Mouse (Mus musculus) kidney, postnatal 0 days (tissue): ENCODE measurements at regions not wholly inside any gene's neighbourhood (a gene's known extent, or its start where the extent isn't known, plus 50 kb on each side); places are given as distances from the start of the nearest gene placed in this dataset.

Source experiments
- ATAC-seq: fragments of 200-750 bp; cut with Nextera tagmentation; replicated peaks from 2 replicates; pipeline ENCODE4 v1.8.0; 2017; ENCODE audit warnings: low read depth, moderate number of reproducible peaks, moderate TSS enrichment, moderate library complexity; ENCODE audit not compliant: low FRiP score
- DNase-seq: peaks from one replicate; pipeline ENCODE4 v3.0.0-alpha.2; 2016; ENCODE audit warnings: low spot score
- H3K27ac ChIP-seq: fragments of 300-500 bp; sonication (generic); 2 replicates; pipeline ENCODE4 v1.5.1; 2014; ENCODE audit warnings: mild to moderate bottlenecking
- H3K27me3 ChIP-seq: fragments of 300-500 bp; sonication (generic); 2 replicates; pipeline ENCODE4 v1.6.1; 2014; ENCODE audit warnings: low read length, mixed read lengths; ENCODE audit not compliant: insufficient read depth
- H3K36me3 ChIP-seq: fragments of 300-500 bp; sonication (generic); 2 replicates; pipeline ENCODE4 v1.6.1; 2014; ENCODE audit warnings: low read length, mixed read lengths; ENCODE audit not compliant: insufficient read depth
- H3K4me1 ChIP-seq: fragments of 300-500 bp; sonication (generic); replicated peaks from 2 replicates; pipeline ENCODE4 v1.6.1; 2014; ENCODE audit warnings: antibody characterized with exemption, low read length, mixed read lengths; ENCODE audit not compliant: insufficient read depth
- H3K4me2 ChIP-seq: fragments of 300-500 bp; sonication (generic); 2 replicates; pipeline ENCODE4 v1.6.1; 2014; ENCODE audit warnings: mild to moderate bottlenecking, low read length, moderate library complexity, mixed read lengths
- H3K4me3 ChIP-seq: fragments of 300-500 bp; sonication (generic); replicated peaks from 2 replicates; pipeline ENCODE4 v1.5.1; 2014; ENCODE audit warnings: low read depth, low read length
- H3K9ac ChIP-seq: fragments of 300-500 bp; sonication (generic); 2 replicates; pipeline ENCODE4 v1.6.1; 2014; ENCODE audit warnings: low read depth, low read length
- H3K9me3 ChIP-seq: fragments of 300-500 bp; sonication (generic); replicated peaks from 2 replicates; pipeline ENCODE4 v1.6.1; 2016; ENCODE audit warnings: low read length, inconsistent platforms, mixed read lengths
- CTCF ChIP-seq: IDR thresholded peaks from 2 replicates; pipeline ENCODE4 v1.5.1; 2016; ENCODE audit warnings: antibody characterized with exemption, low read depth, mild to moderate bottlenecking, moderate library complexity
- WGBS: fragments of 180-500 bp; shearing (Covaris S2); extraction: QIAGEN DNeasy Blood & Tissue Kit; methylation state at CpG from one replicate; pipeline ENCODE4 v1.1.7; 2014; 5-methylcytosine and 5-hydroxymethylcytosine counted together

DNA sequence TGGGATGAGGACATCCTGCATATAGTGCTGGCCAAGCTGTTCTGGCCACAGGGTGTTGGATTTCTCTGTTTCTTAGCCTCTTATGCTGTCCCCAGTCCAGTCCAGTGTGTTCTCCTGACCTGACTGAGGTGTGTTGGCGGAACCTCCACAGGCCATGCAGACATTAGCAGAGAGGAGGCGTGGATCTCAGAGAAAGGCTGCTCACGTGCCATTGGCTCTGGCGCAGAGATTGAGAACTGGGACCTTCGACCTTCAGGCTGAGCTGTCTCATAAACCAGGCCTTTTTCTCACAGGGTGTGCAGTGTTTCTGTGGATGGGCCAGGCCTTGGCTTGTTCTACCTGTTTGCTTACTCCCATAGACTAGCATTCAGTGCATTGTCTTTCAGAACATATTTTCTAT, 66.3 kb upstream of the Cnih3 start:
- Histone ChIP-seq H3K36me3 (no peaks in the 10 kb centered on the region), H3K9me3 (no peaks in the 10 kb centered on the region), H3K27me3 (no peaks in the 10 kb centered on the region), H3K4me3 (no peak overlapping the region), H3K27ac (no peak overlapping the region), H3K9ac (no peak overlapping the region), H3K4me2 (no peak overlapping the region), H3K4me1 (no peaks in the 10 kb centered on the region)
- DNase-seq = no peak
- no peak for ATAC-seq
- 57% methylated on average over 5 of the region's 5 CpGs for WGBS
- TF ChIP-seq CTCF = no peak

GRCm38 (mm10) chr1:181287166-181287565, 65.3 kb upstream of the Cnih3 start:
- ATAC-seq (no peak), DNase-seq (no peak)
- H3K4me2 ChIP-seq = no peak overlapping the region
- H3K4me3 ChIP-seq = no peak overlapping the region
- H3K27ac ChIP-seq = no peak overlapping the region
- H3K4me1 ChIP-seq = no peaks in the 10 kb centered on the region
- TF ChIP-seq CTCF = no peak
- no peaks in the 10 kb centered on the region for H3K27me3 ChIP-seq
- no peaks in the 10 kb centered on the region for H3K36me3 ChIP-seq
- no peaks in the 10 kb centered on the region for H3K9me3 ChIP-seq
- WGBS = 81% methylated on average over 1 of the region's 1 CpGs
- no peak overlapping the region for H3K9ac ChIP-seq

- no peak for TF ChIP-seq CTCF
- no peak overlapping the region for H3K9ac ChIP-seq
- no peak overlapping the region for H3K4me2 ChIP-seq
- no peaks in the 10 kb centered on the region for H3K27me3 ChIP-seq
- no peaks in the 10 kb centered on the region for H3K9me3 ChIP-seq
- no peak overlapping the region for H3K27ac ChIP-seq
- no peaks in the 10 kb centered on the region for H3K4me1 ChIP-seq
- ATAC-seq (no peak), DNase-seq (no peak)
- 74% methylated on average over 13 of the region's 13 CpGs for WGBS
- H3K4me3 ChIP-seq = no peak overlapping the region
- no peaks in the 10 kb centered on the region for H3K36me3 ChIP-seq
These were observed 62.9 kb upstream of the Cnih3 start for GRCm38 (mm10) chr1:181289385-181290035.

GRCm38 (mm10) chr1:181291202-181291601, 61.2 kb upstream of the Cnih3 start:
- DNase-seq (no peak), ATAC-seq (no peak)
- Histone ChIP-seq H3K4me1 (no peaks in the 10 kb centered on the region), H3K27ac (no peak overlapping the region), H3K9ac (no peak overlapping the region), H3K4me3 (no peak overlapping the region), H3K27me3 (no peaks in the 10 kb centered on the region), H3K36me3 (no peaks in the 10 kb centered on the region), H3K9me3 (no peaks in the 10 kb centered on the region), H3K4me2 (no peak overlapping the region)
- no peak for TF ChIP-seq CTCF
- WGBS = 72% methylated on average over 6 of the region's 6 CpGs

GRCm38 (mm10) chr1:181291966-181292365, 60.5 kb upstream of the Cnih3 start:
- no peak for ATAC-seq

GRCm38 (mm10) chr1:181293079-181293865, 59.2 kb upstream of the Cnih3 start:
- DNase-seq (no peak), ATAC-seq (peak; percentile 72; the same call in 1 of the 2 replicates)
- 83% methylated on average over 16 of the region's 16 CpGs for WGBS
- H3K4me1 ChIP-seq = no peaks in the 10 kb centered on the region
- no peak overlapping the region for H3K27ac ChIP-seq
- no peak overlapping the region for H3K9ac ChIP-seq
- H3K4me3 ChIP-seq = no peak overlapping the region
- no peaks in the 10 kb centered on the region for H3K36me3 ChIP-seq
- no peak overlapping the region for H3K4me2 ChIP-seq
- H3K9me3 ChIP-seq = no peaks in the 10 kb centered on the region
- H3K27me3 ChIP-seq = no peaks in the 10 kb centered on the region
- no peak for TF ChIP-seq CTCF

More at GRCm38 (mm10) chr1:181291966-181292365, 60.5 kb upstream of the Cnih3 start:
- DNase-seq = no peak
- no peak overlapping the region for H3K4me2 ChIP-seq
- no peak for TF ChIP-seq CTCF
- no peaks in the 10 kb centered on the region for H3K4me1 ChIP-seq
- 80% methylated on average over 5 of the region's 5 CpGs for WGBS
- H3K9ac ChIP-seq = no peak overlapping the region
- no peaks in the 10 kb centered on the region for H3K9me3 ChIP-seq
- no peak overlapping the region for H3K4me3 ChIP-seq
- no peaks in the 10 kb centered on the region for H3K27me3 ChIP-seq
- no peak overlapping the region for H3K27ac ChIP-seq
- no peaks in the 10 kb centered on the region for H3K36me3 ChIP-seq
